Mouse (Mus musculus): ENCODE results near the gene Smco4.
"Not testable (repeated sequence)": the region's sequence is repeated elsewhere in the genome, so short reads cannot be mapped to it uniquely, and the experiment has no call there.

Smco4 gene

DNA sequence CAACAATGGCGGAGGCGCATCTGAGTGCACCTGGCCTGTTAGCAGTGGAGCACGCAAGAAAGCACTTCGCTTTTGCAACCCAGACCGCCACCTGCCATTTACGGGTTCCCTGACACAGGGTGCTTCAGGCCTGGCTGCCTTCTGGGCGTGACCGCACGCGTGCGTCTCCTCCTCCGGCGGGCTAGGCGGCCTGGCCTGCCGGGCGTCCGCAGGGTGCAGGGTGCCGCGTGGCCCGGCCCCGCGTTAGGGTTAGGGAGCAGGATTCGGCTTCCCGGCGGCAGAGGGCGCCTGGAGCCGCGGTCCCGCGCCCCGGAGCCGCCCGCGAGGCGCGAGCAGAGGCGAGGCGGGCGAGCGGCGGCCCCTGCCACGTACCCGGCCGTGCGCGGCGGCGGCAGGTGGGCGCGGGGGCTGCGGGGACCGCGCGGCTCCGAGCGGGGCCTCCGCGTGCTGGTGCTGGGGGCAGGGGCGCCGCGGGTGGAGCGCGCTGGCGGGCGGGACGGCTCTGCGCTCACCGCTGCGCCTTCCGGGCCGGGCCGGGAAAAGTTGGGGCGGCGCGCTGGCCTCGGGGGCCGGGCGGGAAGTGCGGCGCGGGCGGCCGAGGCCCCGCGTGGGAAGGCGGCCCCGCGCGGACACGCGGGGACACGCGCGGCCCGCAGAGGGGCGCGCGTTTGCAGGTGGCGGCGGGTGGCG is at the start of gene Smco4:
Smco4 (plus strand) TSS at position 198 of the 690 bp plus-strand sequence.
- DNase-seq (ENCODE audit: low read depth, low spot score), result no peak

DNA sequence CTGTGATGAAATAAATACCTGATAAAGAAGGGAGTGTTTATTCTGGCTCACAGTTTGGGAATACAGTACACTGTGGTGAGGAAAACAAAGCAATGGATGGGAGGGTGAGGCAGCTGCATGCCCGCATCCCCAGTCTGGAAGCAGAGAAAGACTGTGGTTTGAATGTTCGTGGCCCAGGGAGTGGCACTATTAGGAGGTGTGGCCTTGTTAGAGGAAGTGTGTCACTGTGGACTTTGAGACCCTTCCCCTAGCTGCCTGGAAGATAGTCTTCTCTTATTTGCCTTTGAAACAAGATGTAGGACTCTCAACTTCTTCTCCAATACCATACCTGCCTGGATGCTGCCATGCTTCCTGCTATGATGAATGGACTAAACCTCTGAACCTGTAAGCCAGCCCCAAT is 45.8 kb upstream of the Smco4 start:
- no peak for DNase-seq (ENCODE audit: low read depth, low spot score)

DNA sequence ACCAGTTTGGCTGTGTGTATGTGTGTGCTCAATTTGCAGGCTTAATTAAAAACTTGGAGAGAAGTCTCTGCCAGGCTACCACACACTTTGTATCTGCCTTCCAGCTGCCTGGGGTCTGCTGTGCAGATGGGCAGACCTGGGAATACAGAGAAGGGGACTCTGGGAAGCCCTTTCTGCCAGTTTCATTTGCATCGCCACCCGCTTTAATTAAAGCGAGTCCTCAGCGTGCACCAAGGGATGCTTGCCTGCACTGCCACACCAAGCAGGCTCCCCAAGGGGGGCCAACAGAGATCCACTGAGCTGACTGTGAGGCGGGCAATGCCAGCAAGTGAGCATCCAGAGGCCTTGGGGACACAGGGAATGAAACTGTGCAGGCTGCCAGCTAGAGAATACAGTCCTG is 42.3 kb upstream of the Smco4 start:
- no peak for DNase-seq (ENCODE audit: low read depth, low spot score)

DNA sequence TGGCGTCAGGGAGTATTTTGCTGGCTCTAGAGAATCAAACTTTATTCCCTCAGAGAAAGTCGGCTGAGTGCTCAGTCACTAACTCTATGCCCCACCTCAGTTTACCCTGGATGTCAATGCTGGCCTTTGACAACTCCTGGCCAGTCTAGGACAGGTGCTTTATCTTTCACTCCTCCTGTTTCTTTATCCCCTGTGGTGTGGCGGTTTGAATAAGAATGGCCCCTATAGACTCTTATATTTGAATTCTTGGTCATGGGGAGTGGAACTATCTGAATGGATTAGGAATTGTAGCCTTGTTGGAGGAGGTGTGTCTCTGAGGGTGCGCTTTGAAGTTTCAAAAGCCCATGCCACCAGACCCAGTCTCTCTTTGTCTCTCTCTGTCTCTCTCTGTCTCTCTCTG is 21.0 kb upstream of the Smco4 start:
- DNase-seq (ENCODE audit: low read depth, low spot score), result no peak

DNA sequence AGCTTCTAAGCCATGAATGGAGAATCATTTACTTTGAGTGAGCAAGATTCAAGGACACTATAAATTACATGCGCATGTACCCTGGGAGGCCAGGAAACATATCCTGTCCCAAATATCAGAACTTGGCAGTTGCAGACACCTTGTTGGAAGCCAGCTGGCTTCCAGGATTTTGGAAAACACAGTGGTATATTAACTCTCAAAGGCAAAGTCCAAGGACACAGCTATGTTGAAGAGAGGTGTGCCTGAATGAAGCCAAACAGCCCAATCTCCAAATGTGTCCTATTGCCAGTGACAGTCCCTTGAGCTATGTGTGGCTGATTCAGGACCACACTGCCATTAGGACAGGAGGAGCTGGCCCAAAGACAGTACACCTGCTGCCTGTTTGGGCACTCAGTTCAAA is 20.0 kb upstream of the Smco4 start:
- DNase-seq (ENCODE audit: low read depth, low spot score), result no peak

DNA sequence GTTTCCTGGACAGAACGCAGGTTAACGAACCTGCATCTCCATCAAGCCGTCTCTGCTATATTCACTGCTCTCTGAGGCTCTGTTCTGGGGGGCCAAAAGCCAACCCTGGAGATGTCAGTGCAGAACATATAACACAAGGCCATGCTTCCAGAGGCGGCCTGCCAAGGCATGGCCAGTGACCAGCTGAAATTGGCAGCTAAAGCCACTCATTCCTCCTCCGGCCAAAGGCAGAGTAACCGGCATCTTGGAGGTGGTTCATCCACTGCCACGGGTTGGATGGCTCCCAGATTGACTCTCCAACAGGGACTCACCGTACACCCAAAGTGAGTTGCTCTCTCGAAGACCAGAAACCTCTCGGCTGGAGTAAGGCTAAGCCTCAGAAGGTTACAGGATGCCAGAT is 15.7 kb upstream of the Smco4 start:
- no peak for DNase-seq (ENCODE audit: low read depth, low spot score)

DNA sequence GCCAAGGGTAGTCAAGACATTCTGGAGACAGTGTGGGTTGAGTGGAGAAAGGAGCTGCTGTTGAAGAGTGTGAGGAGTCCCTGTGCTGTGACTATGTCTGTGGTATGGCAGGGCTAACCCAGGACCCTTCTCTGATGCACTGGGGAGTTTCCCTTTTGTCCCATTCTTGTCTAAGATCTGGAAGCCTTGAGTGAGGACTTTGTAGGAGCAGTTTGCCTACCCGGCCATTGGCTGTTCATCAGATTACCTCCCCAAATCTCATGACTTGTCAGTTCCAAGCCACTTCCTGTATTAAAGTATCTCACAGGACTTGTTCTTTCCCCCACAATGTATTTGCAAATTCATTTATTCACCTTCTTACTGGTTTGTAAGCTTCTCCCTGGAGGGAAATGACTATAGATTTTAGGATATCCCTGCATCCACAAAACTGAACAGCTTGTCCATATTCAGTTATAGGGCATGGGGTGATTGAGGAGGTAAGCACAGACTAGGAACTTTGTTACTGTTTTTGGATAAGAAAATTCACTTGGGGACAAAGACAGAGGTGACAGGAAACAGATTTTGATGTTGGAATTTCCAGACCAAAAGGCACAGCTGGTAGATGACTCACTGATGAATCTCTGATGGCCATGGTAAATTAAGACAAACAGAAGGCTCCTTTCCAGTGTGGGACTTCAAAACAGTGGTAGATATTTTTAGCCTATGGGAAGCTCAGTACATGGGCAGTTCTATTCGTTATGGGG is 5.4 kb upstream of the Smco4 start:
- DNase-seq (ENCODE audit: low read depth, low spot score), result no peak

DNA sequence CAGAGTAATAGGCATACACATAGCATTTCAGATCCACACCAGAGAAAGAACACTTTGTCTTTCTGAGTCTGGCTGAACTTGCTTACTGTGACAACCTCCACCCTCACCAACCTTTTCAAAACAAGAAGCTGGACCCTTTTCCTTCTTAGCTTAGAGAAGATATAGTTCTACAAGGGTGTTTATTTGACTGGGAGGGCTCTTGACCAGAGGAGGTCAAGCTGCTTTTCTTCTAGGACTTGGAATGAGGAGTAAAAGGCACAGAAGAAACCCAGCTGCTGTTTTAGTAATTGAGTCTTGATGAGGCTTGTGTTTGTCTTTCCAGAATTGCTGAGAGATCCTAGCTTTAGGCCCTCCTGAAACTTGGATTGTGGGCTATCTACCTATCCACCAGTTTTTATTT is 3.9 kb upstream of the Smco4 start:
- no peak for DNase-seq (ENCODE audit: low read depth, low spot score)

DNA sequence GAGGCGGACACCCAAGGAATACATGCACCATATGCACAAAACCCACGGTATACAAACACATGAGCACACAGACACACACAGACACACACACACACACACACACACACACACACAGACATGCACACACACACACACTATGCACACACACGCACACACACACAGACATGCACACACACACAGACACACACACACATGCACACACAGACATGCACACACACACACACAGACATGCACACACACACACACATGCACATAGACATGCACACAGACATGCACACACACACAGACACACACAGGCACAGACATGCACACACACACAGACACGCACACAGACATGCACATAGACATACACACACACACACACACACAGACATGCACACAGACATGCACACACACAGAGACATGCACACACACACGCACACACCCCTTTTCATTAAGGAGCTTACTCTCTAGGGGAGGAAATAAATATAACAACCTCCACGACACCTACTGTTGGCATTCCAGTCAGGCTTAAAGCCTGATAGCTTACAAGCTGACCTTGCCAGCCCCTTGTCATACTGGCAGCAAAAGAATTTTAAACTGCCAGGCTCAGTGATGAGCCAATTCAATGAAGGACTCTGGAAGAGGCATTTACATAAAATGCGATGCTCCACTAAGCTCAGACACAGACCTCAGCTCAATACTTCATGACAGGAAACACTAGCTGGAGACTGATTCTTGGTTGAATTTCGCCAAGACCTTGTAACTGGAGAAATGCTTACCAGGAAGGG is 2.7 kb upstream of the Smco4 start:
- DNase-seq (ENCODE audit: low read depth, low spot score), result no peak

DNA sequence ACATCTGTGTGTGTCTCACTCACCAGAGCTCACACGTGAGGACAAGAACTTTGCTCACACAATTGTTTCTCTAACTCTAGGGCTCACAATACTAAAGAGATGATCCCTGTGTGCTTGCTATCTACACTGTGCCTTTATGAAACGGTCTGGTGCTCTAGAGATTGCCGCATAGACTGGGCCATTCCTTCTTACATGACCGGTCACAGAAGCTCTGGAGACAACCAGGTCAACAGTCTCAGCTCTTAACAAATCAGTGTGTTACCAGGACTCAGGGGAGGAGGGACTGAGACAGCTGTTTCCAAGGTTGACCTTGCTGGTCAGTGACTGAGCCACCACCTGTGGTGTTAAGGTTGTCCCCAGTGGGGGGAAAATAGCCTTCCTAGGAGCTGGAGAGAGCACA is 1.5 kb upstream of the Smco4 start:
- DNase-seq (ENCODE audit: low read depth, low spot score), result no peak

DNA sequence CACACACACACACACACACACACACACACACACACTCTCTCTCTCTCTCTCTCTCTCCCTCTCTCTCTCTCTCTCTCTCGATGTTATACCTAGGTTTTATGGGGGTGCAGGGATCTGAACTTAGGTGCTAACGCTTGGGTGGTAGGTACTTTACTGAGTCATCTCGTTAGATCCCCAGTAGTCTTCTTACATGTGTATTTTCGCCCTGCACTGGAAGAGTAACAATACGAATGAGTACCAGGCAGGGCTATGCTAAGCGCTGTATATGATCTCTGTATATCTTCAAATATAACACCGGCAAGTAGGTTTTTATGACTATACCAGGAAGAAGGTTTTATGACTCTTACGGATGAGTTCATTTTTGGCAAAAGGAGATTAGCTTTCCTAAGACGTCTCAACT is 831 bp upstream of the Smco4 start:
- DNase-seq (ENCODE audit: low read depth, low spot score), result no peak

DNA sequence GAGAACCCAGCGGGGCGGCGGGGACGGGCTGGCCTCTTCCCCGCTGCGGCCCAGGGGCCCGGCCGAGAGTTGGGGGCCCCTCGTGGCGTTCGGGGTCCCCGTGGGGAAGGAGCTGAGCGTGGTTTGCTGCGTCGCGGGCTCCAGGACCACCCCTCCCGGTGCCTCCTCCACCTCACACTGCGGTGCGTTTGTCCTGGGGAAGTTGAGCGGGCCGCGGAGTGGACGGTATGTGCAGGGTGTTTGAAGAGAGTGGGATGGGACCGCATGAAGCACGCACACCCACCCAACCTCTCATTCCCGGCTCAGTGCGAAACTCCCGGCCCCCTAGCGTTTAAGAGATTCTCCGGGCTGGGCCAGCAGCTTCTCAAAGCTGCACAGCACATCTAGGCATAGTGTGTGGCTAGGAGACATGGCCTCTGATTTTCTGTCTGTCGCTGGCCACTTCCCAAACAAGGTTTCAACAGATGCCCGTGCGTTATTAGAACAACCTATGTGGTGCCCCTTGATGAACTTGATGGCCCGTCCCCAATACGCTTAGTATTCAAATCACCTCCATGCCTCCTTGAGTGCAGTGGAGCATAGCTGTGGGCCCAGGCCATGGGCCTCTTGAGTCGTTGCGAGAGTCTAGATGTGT is 810 bp downstream of the Smco4 start:
- no peak for DNase-seq (ENCODE audit: low read depth, low spot score)

DNA sequence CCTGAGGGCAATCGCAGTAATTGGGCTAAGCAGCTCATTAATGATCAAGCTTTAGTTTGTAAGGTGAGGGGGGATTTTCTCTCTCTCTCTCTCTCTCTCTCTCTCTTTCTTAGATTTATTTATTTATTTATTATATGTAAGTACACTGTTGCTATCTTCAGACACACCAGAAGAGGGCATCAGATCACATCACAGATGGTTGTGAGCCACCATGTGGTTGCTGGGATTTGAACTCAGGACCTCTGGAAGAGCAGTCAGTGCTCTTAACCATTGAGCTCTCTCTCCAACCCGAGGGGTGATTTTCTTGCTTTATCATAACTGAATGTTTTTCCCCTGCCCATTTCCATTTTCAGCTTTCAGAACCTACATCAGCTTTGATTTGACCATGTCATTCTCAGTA is 2.0 kb downstream of the Smco4 start:
- not testable (repeated sequence) for DNase-seq (ENCODE audit: low read depth, low spot score)

DNA sequence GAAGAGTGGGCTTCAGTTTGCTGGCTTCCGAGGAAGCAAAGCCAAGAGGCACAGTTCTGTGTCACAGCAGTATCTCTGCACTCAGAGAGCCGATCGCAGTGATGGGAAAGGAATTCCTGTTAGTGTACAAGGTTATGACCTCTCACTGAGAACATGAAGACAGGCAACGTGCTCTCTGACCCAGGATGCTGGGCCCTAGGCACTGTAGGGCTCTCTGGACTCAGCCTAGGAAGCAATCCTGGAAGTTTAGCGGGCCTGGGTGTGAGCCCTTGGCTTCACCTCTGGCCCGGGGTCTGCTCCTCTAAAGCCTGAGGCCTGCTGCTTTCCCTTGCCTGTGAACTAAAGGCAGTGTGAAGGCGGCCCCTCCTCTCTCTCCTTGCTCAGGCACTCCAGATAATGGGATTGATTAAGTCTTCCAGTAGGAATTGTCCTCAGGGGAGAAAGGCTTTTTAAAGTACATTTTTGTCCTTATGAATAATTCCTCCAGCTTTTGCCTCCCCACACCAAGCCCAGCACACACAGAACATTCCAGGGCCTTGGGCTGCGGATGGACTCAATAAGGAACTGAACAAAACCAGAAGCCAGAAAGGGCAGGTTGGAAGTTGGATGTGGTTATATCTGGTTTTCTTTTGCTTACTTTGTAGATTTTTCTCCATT is 2.8 kb downstream of the Smco4 start:
- DNase-seq (ENCODE audit: low read depth, low spot score), result no peak

DNA sequence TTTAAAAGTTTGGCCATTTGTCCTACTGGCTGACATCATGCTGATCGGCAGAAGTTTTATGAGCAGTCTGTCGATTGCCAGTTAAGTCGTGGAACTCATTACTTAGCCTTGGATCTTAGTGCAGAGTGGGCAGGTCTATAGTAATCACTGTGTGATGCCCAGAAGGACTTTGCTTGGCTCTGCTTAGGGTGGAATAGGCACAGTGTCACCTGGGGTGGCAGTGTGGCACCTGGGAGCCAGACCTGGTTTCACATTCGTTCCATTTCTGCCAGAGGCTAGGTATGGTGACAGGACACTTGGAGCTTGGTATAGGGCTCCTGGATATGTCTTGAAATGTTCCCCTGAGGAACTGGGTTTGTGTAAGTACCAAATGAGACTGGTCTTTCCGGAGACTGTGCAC is 6.8 kb downstream of the Smco4 start:
- DNase-seq (ENCODE audit: low read depth, low spot score), result no peak

DNA sequence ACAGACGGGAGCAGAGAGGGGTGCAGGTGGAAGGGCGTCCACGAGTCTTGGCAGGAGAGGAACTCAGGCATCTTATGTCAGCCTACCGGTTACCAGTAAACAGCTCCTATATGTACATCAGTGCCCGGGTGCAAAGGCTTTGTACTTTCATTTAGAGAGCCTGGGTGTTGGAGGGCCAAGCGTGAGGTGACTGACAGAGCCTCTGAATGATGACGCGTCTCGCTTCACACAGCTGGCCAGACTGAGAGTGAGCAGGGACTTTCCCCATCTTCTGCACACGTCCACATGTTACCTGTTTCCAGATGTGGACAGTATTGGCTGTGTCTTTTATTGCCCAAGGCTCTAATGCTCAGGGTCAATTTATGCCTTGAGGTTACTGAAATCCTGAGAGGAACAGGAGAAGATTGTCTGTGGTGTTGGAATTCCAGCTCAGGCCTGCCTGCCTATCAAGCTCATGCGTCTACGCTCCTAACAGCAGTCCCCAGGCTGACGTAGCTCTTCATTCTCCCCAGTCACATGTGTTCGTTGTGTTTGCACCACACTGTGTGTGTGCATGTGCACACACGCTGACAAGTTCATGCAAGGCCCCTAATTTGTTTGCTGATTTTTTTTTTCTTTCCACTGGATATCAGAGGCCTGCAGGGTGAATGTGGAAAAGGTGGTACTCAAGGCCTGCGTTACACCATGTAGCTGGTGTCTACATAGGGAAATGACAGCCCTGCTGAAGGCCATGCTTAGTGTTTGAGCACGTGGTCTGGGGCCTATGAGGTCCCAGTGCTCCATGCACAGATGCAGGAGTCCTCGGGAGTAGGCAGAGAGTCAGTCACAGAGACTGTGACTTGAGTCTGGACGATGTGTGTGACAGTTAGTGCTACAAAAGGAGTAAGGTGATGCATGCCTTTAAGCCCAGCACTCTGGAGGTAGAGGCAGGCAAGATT is 8.4 kb downstream of the Smco4 start:
- no peak for DNase-seq (ENCODE audit: low read depth, low spot score)

DNA sequence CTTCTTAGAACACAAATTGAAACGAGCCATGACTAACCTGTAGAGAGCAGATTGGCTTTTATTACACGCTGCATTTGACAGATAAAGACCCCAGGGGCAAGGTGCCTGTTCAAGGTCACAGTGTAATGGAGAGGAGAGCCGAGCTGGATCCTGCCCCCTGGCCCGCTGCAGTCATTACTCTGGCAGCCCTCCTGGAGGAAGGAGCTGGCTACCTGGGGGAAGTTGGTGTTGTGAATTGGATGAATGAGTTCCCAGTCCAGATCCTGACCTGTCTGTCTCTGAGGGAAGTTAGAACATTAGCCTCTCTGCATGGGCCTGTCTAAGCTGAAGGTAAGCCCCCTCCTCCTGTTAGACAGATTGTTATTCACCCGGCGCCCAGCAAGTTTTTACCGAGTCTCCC is 9.2 kb downstream of the Smco4 start:
- no peak for DNase-seq (ENCODE audit: low read depth, low spot score)

DNA sequence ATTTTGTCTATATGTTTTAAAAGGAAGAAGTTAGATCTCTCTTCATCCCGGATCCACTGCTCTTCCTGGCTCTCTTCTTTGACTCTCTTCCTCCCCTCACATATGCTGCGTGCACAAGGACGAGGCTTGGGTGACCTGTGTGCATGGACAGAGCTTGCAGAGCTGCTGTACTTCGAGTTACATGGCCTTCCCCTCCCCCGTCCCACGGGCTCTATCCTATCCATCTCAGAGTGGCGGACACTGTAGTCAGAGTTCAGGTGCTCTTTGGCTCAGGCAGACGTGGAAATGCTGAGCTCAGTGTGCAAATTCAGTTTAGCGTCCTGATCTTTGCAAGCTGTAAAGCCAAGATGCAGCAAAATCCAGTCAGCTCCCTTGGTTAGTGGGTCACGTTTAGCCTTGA is 10.1 kb downstream of the Smco4 start:
- DNase-seq (ENCODE audit: low read depth, low spot score), result no peak

DNA sequence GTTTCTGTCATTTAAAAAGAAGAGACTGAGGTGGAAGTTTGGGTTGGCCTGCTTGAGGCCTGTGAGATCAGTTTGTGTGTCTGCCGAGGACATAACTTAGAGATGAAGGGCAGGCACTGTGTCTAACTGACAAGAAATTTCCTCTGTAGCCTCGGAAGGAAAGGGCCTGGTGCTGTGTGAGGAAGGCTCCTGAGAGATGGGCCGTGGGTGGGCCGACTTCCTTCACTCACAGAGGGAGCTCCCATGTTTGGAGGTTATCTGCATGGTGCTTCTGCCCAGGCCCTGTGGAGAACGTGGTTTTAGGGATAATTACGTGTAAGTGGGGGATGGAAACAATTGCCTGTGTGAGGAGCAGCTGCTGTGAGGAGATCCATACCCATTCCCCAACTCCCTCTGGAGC is 10.6 kb downstream of the Smco4 start:
- DNase-seq (ENCODE audit: low read depth, low spot score), result no peak

DNA sequence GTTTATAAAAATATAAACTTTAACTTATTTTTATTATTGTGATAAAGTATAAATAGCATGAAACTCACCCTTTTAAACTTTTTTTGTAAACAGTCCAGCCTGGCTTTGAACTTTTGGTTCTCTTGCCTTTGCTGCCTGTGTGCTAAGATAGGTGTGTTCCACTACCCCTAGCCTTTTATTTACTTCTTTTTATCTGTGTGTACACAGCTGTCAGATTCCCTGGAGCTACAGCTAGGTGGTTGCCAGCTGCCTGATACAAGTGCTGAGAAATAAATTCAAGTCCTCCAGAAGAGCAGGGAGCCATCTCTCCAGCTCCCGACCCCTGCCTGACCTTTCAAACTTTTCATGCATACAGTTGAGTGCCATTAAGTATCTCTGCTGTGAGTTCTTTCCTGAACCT is 12.1 kb downstream of the Smco4 start:
- DNase-seq (ENCODE audit: low read depth, low spot score), result no peak

DNA sequence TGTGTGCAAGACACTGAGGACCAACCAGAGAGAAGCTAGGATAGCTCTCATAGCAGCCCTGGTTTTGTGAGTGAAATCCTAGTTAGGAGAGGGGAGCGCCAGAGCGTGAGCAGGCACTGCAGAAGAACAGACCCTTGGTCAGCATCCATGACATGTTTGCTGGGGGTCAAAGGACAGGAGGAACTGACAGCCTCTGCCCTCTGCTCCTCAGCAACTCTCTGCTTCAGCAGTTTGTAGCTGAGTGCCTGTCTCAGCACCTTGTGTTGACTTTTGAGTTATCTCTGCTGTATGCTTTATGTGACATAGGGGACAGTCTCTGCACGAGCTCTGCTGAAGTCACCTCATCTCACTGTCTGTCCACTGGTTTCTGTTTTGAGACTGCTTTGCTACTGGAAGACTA is 13.6 kb downstream of the Smco4 start:
- no peak for DNase-seq (ENCODE audit: low read depth, low spot score)

Data from retina, adult 2 months (tissue).